Mouse (Mus musculus) spleen, adult 2 months (tissue): ENCODE data around the gene Igf2bp1. TPM values are rescaled to one million over a fixed set of nuclear protein-coding genes. Genes with fewer than 3 reads are reported as not detected.
A peak's percentile ranks its signal among the peaks of the same experiment; 100 is the strongest.

ENCODE experiments used
- DNase-seq, 2 experiments: peaks; one replicate each; pipeline versions ENCODE4 v3.0.0 to v3.0.0-alpha.2; 2012 to 2021; ENCODE audit warnings: low spot score in 2 of 2, low read depth in 1 of 2
- H3K27ac ChIP-seq: fragments of 200-500 bp; 2 replicates; pipeline ENCODE4 v1.5.1; 2012; ENCODE audit warnings: low read length, inconsistent platforms; ENCODE audit not compliant: insufficient read depth
- H3K27me3 ChIP-seq: fragments of 200-500 bp; 2 replicates; pipeline ENCODE4 v1.6.1; 2012; ENCODE audit warnings: mild to moderate bottlenecking, moderate library complexity, low read length, inconsistent platforms; ENCODE audit not compliant: control insufficient read depth, insufficient read depth
- H3K36me3 ChIP-seq: fragments of 200-500 bp; 2 replicates; pipeline ENCODE4 v1.6.1; 2012; ENCODE audit warnings: mild to moderate bottlenecking, low read length, inconsistent platforms; ENCODE audit not compliant: control insufficient read depth, insufficient read depth
- H3K4me1 ChIP-seq: fragments of 200-500 bp; 2 replicates; pipeline ENCODE4 v1.6.1; 2011; ENCODE audit warnings: inconsistent platforms; ENCODE audit not compliant: control insufficient read depth, insufficient read depth, insufficient read length
- H3K4me3 ChIP-seq: fragments of 200-500 bp; 2 replicates; pipeline ENCODE4 v1.5.1; 2011; ENCODE audit warnings: mild to moderate bottlenecking, inconsistent platforms; ENCODE audit not compliant: insufficient read depth, insufficient read length; ENCODE audit errors: extremely low read depth
- CTCF ChIP-seq: fragments of 200-500 bp; IDR thresholded peaks from 2 replicates; pipeline ENCODE4 v1.5.1; 2011; ENCODE audit warnings: mild to moderate bottlenecking, inconsistent platforms; ENCODE audit not compliant: insufficient read depth, insufficient read length, insufficient replicate concordance; ENCODE audit errors: extremely low read depth
- POLR2A ChIP-seq: fragments of 200-500 bp; IDR thresholded peaks from 2 replicates; pipeline ENCODE4 v1.6.1; 2011; ENCODE audit warnings: low read depth, low read length, inconsistent platforms
- WGBS: fragments of 180-500 bp; shearing (Covaris S2); methylation state at CpG from one replicate; pipeline ENCODE4 v1.1.7; 2018; 5-methylcytosine and 5-hydroxymethylcytosine counted together
- polyA plus RNA-seq: library from polyadenylated mRNA; depleted of rRNA; stranded (reverse); fragments of >200 nt; gene quantifications from 2 replicates; pipeline ENCODE4 v1.2.3, GENCODE M21; 2012

Gene Igf2bp1
- polyA plus RNA-seq, 1 experiment, result not detected

DNA sequence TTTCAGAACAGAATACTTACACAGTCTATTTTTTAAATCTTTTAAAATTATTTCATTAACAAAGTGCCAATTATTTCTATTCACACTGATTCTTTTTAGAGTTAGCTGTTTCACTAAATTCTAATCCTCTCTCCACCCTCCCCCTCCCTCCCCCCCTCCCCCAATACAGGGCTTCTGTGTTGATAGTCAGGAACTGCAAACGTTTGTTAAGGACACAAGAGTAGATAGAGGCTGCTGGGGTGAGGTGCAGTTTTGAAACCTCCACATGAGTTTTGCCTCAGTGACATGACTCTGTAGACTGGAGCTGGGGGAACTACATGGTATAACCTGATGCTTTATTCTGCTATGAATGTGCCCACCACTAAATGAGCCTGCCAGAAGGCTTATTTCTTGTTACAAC is 3.1 kb upstream of the Igf2bp1 start:
- Histone ChIP-seq H3K36me3 (no peaks in the 10 kb centered on the region), H3K4me3 (no peak overlapping the region), H3K27ac (no peak overlapping the region), H3K27me3 (peaks cover 45% of the 10 kb centered on the region), H3K4me1 (peaks cover 15% of the 10 kb centered on the region)
- no peak for DNase-seq
- TF ChIP-seq CTCF, result no peak
- TF ChIP-seq POLR2A, result no peak
- WGBS, result 8% methylated on average over 1 of the region's 1 CpGs

DNA sequence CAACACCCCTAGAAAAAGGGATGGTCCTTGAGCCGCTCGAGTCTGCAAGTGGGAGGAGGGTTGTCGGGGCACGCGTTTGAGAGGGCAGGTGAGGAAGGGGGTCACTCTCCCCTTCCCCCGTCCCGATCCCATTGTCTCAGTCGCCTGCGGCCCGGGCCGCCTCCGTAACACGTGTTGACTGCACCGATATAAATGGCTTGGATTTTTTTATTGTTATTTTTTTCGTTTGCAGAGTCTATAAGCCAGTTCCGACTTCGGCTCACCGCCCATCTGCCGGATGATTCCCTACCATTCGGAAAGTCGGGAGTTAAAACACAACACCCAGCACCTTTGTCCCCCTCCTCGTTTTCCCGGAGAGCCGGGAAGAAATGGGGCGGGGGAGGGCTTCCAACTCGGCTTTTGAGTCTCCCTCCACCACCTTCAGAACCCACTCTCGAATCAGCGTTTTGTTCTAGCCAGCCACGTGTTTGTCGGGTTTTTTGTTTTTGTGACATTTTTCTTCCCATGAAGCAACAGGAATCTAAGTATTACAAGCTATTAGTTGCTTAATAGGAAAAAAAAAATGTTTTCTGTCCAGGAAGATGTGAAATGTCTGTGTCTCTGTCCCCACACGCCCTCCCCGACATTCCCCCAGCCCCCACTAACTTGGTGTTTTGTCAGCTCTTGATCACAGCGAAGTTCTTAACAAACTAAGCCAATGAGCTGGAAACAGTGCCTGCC is 1.9 kb upstream of the Igf2bp1 start:
- no peak for DNase-seq
- no peak overlapping the region for H3K27ac ChIP-seq
- no peak overlapping the region for H3K4me3 ChIP-seq
- peaks cover 46% of the 10 kb centered on the region for H3K27me3 ChIP-seq
- no peaks in the 10 kb centered on the region for H3K36me3 ChIP-seq
- H3K4me1 ChIP-seq, result peaks cover 15% of the 10 kb centered on the region
- WGBS, result 3% methylated on average over 33 of the region's 33 CpGs
- no peak for TF ChIP-seq POLR2A
- no peak for TF ChIP-seq CTCF

DNA sequence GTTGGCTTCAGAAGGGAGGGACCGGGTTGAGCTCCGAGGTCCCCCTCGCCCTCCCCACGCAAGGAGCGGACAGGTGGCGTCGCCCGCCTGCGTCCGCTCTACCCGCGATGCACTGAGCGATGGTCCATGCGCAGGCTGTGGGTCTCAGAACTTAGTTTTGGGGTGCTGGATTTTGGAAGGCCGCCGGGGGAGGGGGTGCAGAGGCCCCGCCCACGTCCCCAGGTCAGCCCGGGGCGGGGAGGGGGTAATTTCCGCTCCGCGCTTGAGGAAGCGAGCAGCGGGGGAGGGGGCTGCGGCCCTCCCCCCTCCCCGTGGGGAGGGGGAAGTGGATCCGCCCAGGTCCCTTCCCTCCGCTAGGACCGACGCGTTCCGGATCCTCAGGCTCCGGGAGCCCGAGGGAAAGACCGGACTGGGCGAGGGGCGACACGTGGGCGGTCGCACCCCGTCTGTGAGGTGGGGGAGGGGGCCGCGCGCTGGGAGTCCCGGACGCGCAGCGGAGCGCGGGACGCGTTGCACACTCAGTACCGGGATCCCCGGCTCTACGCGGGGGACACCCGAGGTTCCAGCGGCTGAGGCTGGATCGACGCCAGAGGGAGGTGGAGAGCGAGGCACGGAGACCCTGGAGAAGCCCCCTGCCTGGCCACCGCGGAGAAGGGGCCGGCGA is 1.2 kb upstream of the Igf2bp1 start:
- 4% methylated on average over 67 of the region's 67 CpGs for WGBS
- peaks cover 46% of the 10 kb centered on the region for H3K27me3 ChIP-seq
- no peak overlapping the region; the same call in 1 of the 2 replicates for H3K4me3 ChIP-seq
- no peaks in the 10 kb centered on the region for H3K36me3 ChIP-seq
- TF ChIP-seq CTCF (no peak), POLR2A (no peak)
- peak in 1 of 2 experiments; percentile 7 for DNase-seq
- H3K27ac ChIP-seq, result no peak overlapping the region
- H3K4me1 ChIP-seq, result peaks cover 15% of the 10 kb centered on the region

DNA sequence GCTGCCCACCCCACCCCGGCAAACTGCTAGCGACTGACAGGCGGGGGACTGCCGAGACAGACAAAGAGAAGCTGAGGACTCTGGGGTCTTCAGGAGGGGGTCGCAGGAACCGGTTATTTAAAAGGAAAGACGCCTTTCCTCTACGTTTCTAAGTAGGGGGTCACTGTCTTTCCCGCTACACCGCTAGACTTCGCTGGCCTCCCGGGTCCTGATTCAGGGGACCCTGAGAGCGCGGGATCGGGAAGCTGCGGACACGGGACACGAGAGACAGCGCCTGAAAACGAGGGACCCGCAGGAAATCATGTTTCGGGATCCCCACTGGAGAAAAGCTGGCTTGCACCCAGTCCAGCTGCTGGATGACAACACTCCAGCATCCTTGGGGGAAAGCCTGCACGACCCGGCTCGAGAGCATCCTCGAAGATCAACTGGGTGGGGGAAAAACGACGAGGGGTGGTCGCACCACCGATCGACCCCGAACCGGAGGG is 669 bp upstream of the Igf2bp1 start:
- H3K36me3 ChIP-seq, result no peaks in the 10 kb centered on the region
- no peak for DNase-seq
- H3K4me1 ChIP-seq, result peaks cover 15% of the 10 kb centered on the region
- peaks cover 46% of the 10 kb centered on the region for H3K27me3 ChIP-seq
- no peak for TF ChIP-seq CTCF
- TF ChIP-seq POLR2A, result no peak
- no peak overlapping the region for H3K4me3 ChIP-seq
- H3K27ac ChIP-seq, result no peak overlapping the region
- WGBS, result 3% methylated on average over 33 of the region's 33 CpGs

DNA sequence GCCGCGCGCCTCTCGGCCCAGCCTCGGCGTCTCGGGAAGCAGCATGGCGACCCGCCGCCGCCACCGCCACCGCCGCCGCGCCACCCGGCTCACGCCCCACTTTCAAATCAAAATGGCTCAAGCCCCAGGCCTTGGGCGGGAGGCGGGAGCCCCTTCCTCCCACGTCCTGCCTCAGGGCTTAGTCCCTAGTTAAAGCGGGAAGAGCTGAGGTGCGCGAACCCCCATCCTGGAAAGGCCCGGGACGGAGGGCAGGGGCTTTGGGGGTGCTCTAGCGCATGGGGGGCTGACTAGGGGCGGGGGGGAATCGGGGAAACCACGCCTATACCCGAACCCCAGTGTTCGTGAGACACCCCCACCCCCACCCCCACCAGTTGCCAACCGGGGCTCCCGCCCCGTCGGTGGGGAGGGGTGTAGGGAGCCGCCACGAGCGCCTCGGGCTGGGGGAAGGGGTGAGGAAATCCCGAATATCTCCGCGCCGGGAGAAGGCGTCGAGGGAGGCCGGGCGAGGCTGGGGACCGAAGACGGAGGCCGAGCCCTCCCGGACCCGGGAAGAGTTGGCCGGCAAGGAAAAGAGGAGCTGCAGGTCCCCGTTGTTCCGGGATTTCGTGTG is 842 bp downstream of the Igf2bp1 start:
- peaks cover 45% of the 10 kb centered on the region for H3K27me3 ChIP-seq
- no peaks in the 10 kb centered on the region for H3K36me3 ChIP-seq
- no peak overlapping the region for H3K27ac ChIP-seq
- H3K4me1 ChIP-seq, result peaks cover 15% of the 10 kb centered on the region
- TF ChIP-seq POLR2A, result no peak
- TF ChIP-seq CTCF, result no peak
- 6% methylated on average over 45 of the region's 57 CpGs for WGBS
- peak overlapping the region; percentile 34; the same call in 1 of the 2 replicates for H3K4me3 ChIP-seq
- DNase-seq, result no peak

DNA sequence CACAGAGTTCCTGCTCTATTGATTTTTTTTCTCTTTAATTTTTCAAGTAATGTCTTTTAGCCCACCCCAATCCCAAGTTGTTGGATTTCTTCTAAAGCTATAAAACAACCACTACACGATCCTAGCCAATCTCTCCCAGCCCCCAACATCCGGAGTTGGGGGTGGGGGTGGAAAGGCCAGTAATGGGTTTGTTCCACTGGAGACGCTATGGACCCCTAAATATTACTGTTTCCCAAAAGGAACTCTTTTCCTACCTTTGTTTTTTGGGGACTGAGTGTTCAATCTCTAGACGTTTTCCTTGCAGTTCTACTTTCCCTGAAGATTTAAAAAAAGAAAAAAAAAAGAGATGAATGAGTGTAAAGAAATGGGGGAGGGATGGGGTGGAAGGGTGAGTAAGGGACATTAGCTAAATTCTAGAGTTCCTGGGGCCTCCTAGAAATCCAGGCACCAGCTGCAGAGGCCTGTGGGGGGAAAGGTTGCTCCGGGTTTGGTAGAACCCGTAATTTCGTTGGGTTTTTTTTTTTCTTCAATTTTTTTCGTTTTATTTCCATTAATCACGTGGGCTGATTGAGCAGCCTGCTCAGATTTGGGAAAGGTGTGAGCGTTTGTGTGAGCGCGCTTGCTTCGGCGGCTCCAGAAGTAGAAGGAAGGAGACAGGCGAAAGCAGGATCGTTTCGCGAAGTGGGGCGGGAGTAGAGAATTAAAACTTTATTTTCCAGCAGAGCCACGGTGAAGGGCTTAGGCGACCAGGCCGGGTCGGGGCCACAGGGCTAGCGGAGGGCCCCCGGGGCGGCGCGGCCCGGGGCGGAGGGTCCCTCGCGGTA is 1.6 kb downstream of the Igf2bp1 start:
- peaks cover 47% of the 10 kb centered on the region for H3K27me3 ChIP-seq
- DNase-seq, result no peak
- H3K4me3 ChIP-seq, result peak overlapping the region; percentile 34; the same call in 1 of the 2 replicates
- no peak overlapping the region for H3K27ac ChIP-seq
- no peaks in the 10 kb centered on the region for H3K36me3 ChIP-seq
- WGBS, result 5% methylated on average over 29 of the region's 32 CpGs
- peaks cover 15% of the 10 kb centered on the region for H3K4me1 ChIP-seq
- TF ChIP-seq POLR2A (no peak), CTCF (no peak)
